Mouse (Mus musculus): Measurements from ENCODE around the gene Tnni1.

The Tnni1 gene

GRCm38 (mm10) chr1:135778780-135779535, at the start of gene Tnni1:
Gene Tnni1, plus strand, starts transcription at chr1:135779434.
- no peak for DNase-seq

GRCm38 (mm10) chr1:135729821-135730220, 49.4 kb upstream of the Tnni1 start:
- no peak for DNase-seq

GRCm38 (mm10) chr1:135730296-135730695, 48.9 kb upstream of the Tnni1 start:
- DNase-seq: peak; percentile 35

- DNase-seq: no peak
These were observed 47.8 kb upstream of the Tnni1 start for GRCm38 (mm10) chr1:135731393-135731792.

- DNase-seq: peak; percentile 65
These were observed 47.1 kb upstream of the Tnni1 start for GRCm38 (mm10) chr1:135731897-135732684.

- peak; percentile 60 for DNase-seq
These were observed 44.9 kb upstream of the Tnni1 start for GRCm38 (mm10) chr1:135734225-135734937.

GRCm38 (mm10) chr1:135735460-135735859, 43.8 kb upstream of the Tnni1 start:
- no peak for DNase-seq

- DNase-seq: no peak
These were observed 34.2 kb upstream of the Tnni1 start for GRCm38 (mm10) chr1:135744987-135745386.

GRCm38 (mm10) chr1:135746248-135746647, 33.0 kb upstream of the Tnni1 start:
- DNase-seq: no peak

- peak; percentile 96 for DNase-seq
These were observed 26.4 kb upstream of the Tnni1 start for GRCm38 (mm10) chr1:135752737-135753348.

- peak; percentile 55 for DNase-seq
These were observed 23.9 kb upstream of the Tnni1 start for GRCm38 (mm10) chr1:135755287-135755686.

- DNase-seq: no peak
These were observed 23.3 kb upstream of the Tnni1 start for GRCm38 (mm10) chr1:135755913-135756312.

GRCm38 (mm10) chr1:135757287-135757686, 21.9 kb upstream of the Tnni1 start:
- no peak for DNase-seq

GRCm38 (mm10) chr1:135759685-135760084, 19.5 kb upstream of the Tnni1 start:
- DNase-seq: no peak

- no peak for DNase-seq
These were observed 19.0 kb upstream of the Tnni1 start for GRCm38 (mm10) chr1:135760216-135760615.

GRCm38 (mm10) chr1:135761728-135762127, 17.5 kb upstream of the Tnni1 start:
- no peak for DNase-seq

- DNase-seq: peak; percentile 60
These were observed 15.6 kb upstream of the Tnni1 start for GRCm38 (mm10) chr1:135763503-135764205.

- no peak for DNase-seq
These were observed 15.1 kb upstream of the Tnni1 start for GRCm38 (mm10) chr1:135764206-135764528.

GRCm38 (mm10) chr1:135765645-135766591, 13.3 kb upstream of the Tnni1 start, which contains the start of gene Phlda3:
Gene Phlda3, plus strand, starts transcription at chr1:135766119.
- peak; percentile 86 for DNase-seq

GRCm38 (mm10) chr1:135766592-135767306, 12.5 kb upstream of the Tnni1 start:
- no peak for DNase-seq
